Mouse (Mus musculus): ENCODE results near the gene Ankrd13d.

DNA sequence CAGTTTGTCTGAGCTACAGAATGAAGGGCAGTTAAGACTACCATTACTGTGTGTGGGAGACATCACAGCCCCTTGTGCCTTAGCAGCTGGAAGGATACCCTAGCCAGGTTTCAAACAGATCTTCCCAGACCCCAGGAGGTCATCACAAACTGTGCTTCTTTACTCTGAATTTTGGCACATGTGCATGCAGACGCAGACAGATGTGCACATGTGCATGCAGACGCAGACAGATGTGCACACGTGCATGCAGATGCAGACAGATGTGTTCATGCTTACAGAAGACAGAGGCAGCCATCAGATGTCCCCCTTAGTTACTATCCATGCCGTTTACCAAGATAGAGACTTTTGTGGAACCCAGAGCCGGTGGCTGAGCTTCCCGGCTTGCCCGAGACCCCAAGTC is 16.2 kb upstream of the Ankrd13d start:
- TF ChIP-seq GATA1 (IDR thresholded peaks at IDR 0.05; ENCODE audit: low read length) = no peak
- no peak for TF ChIP-seq TAL1 (IDR thresholded peaks at IDR 0.05; ENCODE audit: low read length)

All from erythroblast, embryonic 14.5 days (primary cell).